Mouse (Mus musculus): ENCODE data around the gene Isg15.

The Isg15 gene

GRCm38 (mm10) chr4:156200623-156201475, at the start of gene Isg15:
Gene Isg15 (minus strand): TSS chr4:156200818.
- no peak for DNase-seq (ENCODE audit: low spot score in 2 of 2)

DNA sequence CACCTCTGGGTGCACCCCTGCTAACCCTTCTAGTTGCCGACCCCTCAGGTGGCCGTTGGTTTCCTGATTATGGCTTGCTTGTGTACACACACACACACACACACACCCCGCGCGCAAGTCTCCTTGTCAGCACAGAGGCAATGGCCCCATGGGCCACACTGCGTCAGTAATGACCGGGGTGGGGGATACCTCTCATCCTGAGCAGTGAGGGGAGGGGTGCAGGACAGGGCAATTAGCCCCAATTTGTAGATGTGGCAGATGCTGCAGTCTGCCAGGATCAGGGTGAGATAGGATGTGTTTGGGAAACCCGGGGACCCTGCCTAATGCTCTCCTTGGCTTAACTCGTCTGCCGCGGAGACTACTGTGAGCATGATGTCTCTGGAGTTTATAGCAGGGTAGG, 48.9 kb upstream of the Isg15 start:
- no peak for DNase-seq (ENCODE audit: low spot score in 2 of 2)

- no peak for DNase-seq (ENCODE audit: low spot score in 2 of 2)
These were observed 36.2 kb upstream of the Isg15 start for GRCm38 (mm10) chr4:156236651-156237447.

- DNase-seq (ENCODE audit: low spot score in 2 of 2) = peak; percentile 80 to 88
These were observed 35.4 kb upstream of the Isg15 start, which contains the start of gene Noc2l for GRCm38 (mm10) chr4:156235808-156236533. Gene Noc2l (plus strand): TSS chr4:156236010.

DNA sequence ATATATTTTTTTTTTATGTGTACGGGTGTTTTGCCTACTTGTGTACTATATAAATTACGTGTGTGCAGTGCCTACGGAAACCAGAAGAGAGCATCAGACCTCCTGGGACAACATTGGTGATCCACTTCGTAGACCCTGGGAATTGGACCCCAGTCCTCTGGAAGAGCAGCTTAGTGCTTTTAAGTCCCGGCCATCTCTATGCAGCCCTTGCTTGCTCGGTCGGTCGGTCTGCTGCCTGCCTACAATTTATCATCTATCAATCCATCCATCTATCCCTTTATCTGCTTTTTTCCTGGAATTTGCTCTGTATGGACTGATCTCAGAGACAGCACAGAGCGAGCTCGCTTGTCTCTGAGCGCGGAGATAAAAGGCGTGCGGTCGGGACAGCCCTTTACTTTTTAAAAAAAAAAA, 34.7 kb upstream of the Isg15 start:
- no peak for DNase-seq (ENCODE audit: low spot score in 2 of 2)

- DNase-seq (ENCODE audit: low spot score in 2 of 2) = peak; percentile 51 to 72
These were observed 34.1 kb upstream of the Isg15 start, which contains the start of gene Plekhn1 for GRCm38 (mm10) chr4:156234701-156235213. Gene Plekhn1 (minus strand): TSS chr4:156234857.

DNA sequence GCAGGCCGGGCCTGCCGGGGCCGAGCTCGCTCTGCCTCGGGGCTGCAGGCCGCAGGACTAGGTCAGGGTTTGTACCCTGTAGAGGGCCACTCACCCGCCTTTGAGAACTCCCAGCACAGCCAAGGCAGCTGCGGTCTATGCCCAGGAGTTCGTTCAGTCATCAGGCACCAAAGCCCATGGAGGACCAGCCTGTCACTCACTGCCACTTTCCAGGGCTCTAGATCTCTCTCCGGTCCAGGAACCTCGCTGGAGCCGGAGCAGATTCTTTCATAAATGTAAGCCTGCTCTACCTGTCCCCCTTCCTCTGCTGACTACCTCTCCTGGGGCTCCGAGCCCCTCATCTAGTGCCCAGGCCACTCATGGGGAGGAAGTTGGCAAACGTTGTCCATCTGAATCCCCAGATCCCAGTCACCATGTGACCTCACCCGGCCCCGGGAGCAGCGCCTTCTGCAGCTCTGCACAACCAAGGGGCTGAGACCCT, 33.4 kb upstream of the Isg15 start:
- no peak for DNase-seq (ENCODE audit: low spot score in 2 of 2)

DNA sequence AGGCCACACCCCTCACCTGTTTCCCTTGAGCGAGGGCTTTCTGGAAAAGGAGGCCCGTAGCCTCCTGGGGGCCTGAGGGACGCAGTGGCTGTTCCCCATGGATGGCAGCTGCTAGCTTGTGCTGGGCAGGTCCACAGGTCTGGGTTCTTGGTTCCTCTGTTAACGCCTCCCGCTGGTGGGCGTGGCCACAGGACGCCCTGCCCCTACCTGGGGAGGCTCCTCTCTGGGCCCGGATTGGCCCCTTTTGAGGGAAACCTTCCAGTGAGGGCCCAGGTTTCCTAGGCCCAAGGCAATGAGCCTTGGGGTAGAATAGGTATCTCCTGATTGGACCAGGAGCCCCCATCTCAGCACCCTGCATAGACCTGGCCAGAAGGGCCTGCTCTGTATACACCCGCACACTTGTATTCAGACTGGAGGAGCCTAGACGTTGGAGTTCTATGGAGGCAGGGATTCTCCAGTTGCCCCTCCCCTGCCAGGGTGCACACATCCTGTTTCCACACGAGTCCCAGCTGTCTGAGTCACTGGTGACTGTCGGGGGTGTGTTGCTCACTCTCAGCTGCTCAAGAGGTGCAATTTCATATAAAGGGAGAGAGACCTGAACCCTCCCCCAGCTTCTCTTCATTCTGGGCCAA, 27.9 kb upstream of the Isg15 start:
- DNase-seq (ENCODE audit: low spot score in 2 of 2) = peak; percentile 70 to 76

- peak in 1 of 2 experiments; percentile 25 for DNase-seq (ENCODE audit: low spot score in 2 of 2)
These were observed 27.3 kb upstream of the Isg15 start for GRCm38 (mm10) chr4:156227752-156228392.

DNA sequence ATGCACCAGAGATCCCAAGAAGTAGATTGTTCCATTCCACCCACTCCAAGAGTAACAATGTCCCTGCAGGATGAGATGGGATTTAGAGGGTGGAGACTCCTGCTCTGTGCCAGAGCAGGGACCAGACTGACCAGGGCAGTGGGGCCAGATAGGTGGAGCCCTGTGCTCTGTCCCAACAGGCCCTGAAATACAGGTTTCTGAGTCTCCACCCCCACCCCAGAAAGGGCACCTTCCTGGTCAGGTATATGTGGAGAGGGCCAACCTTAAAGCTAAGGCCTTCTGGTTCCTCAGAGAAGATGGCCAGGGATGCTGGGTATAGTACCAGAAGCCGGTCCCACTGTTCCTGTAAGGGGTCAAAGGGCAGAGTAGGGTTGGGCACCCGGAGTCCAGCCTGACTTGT, 23.7 kb upstream of the Isg15 start:
- peak; percentile 48 to 53 for DNase-seq (ENCODE audit: low spot score in 2 of 2)

DNA sequence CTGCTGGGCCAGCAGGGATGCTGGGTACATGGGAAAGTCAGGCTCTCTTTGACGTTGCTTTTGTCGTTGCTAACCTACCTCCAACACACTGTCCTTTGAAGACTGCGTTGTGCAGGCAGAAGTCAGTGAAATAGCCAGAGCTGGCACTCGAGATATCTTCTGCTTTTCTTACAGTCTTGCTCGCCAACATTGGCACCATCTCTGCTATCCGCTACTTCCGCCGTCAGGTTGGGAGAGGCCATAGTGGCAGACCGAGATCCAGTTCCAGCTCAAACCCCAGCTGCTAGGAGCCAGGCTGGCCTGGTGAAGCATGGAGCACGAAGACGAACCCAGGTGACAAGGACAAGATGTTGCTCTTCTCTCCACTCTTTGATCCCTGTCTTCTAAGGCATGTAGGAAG, 19.3 kb upstream of the Isg15 start:
- DNase-seq (ENCODE audit: low spot score in 2 of 2) = no peak

- DNase-seq (ENCODE audit: low spot score in 2 of 2) = peak in 1 of 2 experiments; percentile 52
These were observed 17.2 kb upstream of the Isg15 start for GRCm38 (mm10) chr4:156217838-156218237.

- DNase-seq (ENCODE audit: low spot score in 2 of 2) = no peak
These were observed 16.5 kb upstream of the Isg15 start for GRCm38 (mm10) chr4:156217022-156217669.

GRCm38 (mm10) chr4:156216196-156216595, 15.6 kb upstream of the Isg15 start:
- no peak for DNase-seq (ENCODE audit: low spot score in 2 of 2)

DNA sequence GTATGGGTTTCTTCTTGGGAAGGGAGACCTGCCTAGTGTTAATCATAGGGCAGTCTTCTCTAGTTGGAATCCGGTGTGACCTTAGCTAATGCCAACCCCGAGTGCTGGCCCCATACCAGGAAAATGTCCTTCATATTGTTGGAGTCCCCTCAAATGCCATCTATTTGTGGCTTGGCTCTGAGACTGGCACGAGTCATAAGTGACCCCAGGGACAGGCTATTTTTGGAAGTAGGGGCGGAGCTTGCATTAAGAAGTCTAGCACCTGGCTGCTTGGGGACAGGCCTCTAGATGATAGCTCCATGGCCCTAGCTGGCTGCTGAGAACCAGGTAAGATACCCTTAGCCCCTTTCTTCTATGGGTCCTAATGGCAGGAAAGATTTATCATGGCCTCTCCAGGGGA, 15.0 kb upstream of the Isg15 start, which contains the start of gene Perm1:
Gene Perm1, plus strand, starts transcription at position 220 of the 400 bp plus-strand sequence.
- DNase-seq (ENCODE audit: low spot score in 2 of 2) = no peak

- no peak for DNase-seq (ENCODE audit: low spot score in 2 of 2)
These were observed 12.5 kb upstream of the Isg15 start for GRCm38 (mm10) chr4:156213134-156213533.

GRCm38 (mm10) chr4:156209963-156210635, 9.5 kb upstream of the Isg15 start:
- no peak for DNase-seq (ENCODE audit: low spot score in 2 of 2)

DNA sequence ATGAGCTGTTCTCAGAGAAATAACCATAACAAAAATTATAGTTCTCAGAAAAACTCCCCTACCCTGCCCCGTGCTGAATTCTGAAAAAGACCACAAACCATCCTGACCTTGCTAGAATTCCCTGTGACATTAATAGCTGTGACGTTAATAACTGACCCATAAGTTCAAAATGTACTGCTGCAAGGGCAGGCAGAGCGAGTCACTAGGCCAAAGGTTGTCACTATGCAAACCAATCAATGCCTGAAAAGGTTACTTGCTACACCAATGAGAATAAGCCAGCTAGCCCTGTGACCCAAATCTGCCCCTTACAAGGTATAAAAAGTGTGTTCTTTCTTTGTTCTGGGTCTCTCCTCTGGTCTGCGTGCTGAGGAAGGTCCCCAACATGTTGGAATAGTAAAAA, 8.3 kb upstream of the Isg15 start:
- DNase-seq (ENCODE audit: low spot score in 2 of 2) = no peak

- DNase-seq (ENCODE audit: low spot score in 2 of 2) = no peak
These were observed 3.0 kb upstream of the Isg15 start for GRCm38 (mm10) chr4:156203413-156204131.
